Mouse (Mus musculus): ENCODE measurements around the gene Actn4. TPM values are rescaled to one million over a fixed set of nuclear protein-coding genes. Genes with fewer than 3 reads are reported as not detected.

Actn4 gene
- polyA plus RNA-seq, 1 experiment = 465 TPM

- TF ChIP-seq USF1 (IDR thresholded peaks at IDR 0.05; ENCODE audit: low read depth) = no peak
- H3K4me3 ChIP-seq (ENCODE audit: insufficient read depth, poor library complexity, severe bottlenecking) = no peak overlapping the region
- H3K79me2 ChIP-seq (ENCODE audit: control insufficient read depth, insufficient read depth) = peaks cover 66% of the 10 kb centered on the region
- peaks cover 93% of the 10 kb centered on the region for H3K36me3 ChIP-seq (ENCODE audit: control insufficient read depth, insufficient read depth)
- peaks cover 26% of the 10 kb centered on the region for H3K79me3 ChIP-seq (ENCODE audit: low read depth)
- no peak overlapping the region for H3ac ChIP-seq (ENCODE audit: control insufficient read depth, insufficient read length, low read depth)
- H3K27me3 ChIP-seq (ENCODE audit: control insufficient read depth, insufficient read depth, insufficient read length) = no peaks in the 10 kb centered on the region
These were observed 45.6 kb downstream of the Actn4 start for GRCm38 (mm10) chr7:28916491-28916890.

- TF ChIP-seq MYOD1 (IDR thresholded peaks at IDR 0.05; ENCODE audit: control insufficient read depth, insufficient read length, low read depth) (no peak), MYOG (IDR thresholded peaks at IDR 0.05; ENCODE audit: control insufficient read depth, extremely low read depth, insufficient read length) (no peak), CEBPB (IDR thresholded peaks at IDR 0.05; ENCODE audit: low read depth) (no peak), CTCF (IDR thresholded peaks at IDR 0.05; ENCODE audit: control insufficient read depth, insufficient read depth, insufficient read length) (no peak), USF1 (IDR thresholded peaks at IDR 0.05; ENCODE audit: low read depth) (no peak), FOSL1 (IDR thresholded peaks at IDR 0.05; ENCODE audit: insufficient read depth, low read length, poor library complexity, severe bottlenecking) (no peak), MAX (IDR thresholded peaks at IDR 0.05) (no peak)
- peaks cover 97% of the 10 kb centered on the region for H3K36me3 ChIP-seq (ENCODE audit: control insufficient read depth, insufficient read depth)
- H3K4me3 ChIP-seq (ENCODE audit: insufficient read depth, poor library complexity, severe bottlenecking) = no peak overlapping the region
- peaks cover 32% of the 10 kb centered on the region for H3K79me2 ChIP-seq (ENCODE audit: control insufficient read depth, insufficient read depth)
- no peaks in the 10 kb centered on the region for H3K27me3 ChIP-seq (ENCODE audit: control insufficient read depth, insufficient read depth, insufficient read length)
- no peaks in the 10 kb centered on the region for H3K79me3 ChIP-seq (ENCODE audit: low read depth)
- no peak overlapping the region for H3ac ChIP-seq (ENCODE audit: control insufficient read depth, insufficient read length, low read depth)
These were observed 49.0 kb downstream of the Actn4 start for GRCm38 (mm10) chr7:28913171-28913570.

- H3ac ChIP-seq (ENCODE audit: control insufficient read depth, insufficient read length, low read depth) = no peak overlapping the region
- H3K4me3 ChIP-seq (ENCODE audit: insufficient read depth, poor library complexity, severe bottlenecking) = no peak overlapping the region
- peaks cover 96% of the 10 kb centered on the region for H3K36me3 ChIP-seq (ENCODE audit: control insufficient read depth, insufficient read depth)
- no peaks in the 10 kb centered on the region for H3K27me3 ChIP-seq (ENCODE audit: control insufficient read depth, insufficient read depth, insufficient read length)
- peaks cover 19% of the 10 kb centered on the region for H3K79me2 ChIP-seq (ENCODE audit: control insufficient read depth, insufficient read depth)
- TF ChIP-seq USF1 (IDR thresholded peaks at IDR 0.05; ENCODE audit: low read depth) (no peak), MYOG (IDR thresholded peaks at IDR 0.05; ENCODE audit: control insufficient read depth, extremely low read depth, insufficient read length) (no peak), FOSL1 (IDR thresholded peaks at IDR 0.05; ENCODE audit: insufficient read depth, low read length, poor library complexity, severe bottlenecking) (no peak), CTCF (IDR thresholded peaks at IDR 0.05; ENCODE audit: control insufficient read depth, insufficient read depth, insufficient read length) (no peak), CEBPB (IDR thresholded peaks at IDR 0.05; ENCODE audit: low read depth) (no peak), MAX (IDR thresholded peaks at IDR 0.05) (no peak)
- H3K79me3 ChIP-seq (ENCODE audit: low read depth) = no peaks in the 10 kb centered on the region
These were observed 50.5 kb downstream of the Actn4 start for GRCm38 (mm10) chr7:28911632-28912031.

- Histone ChIP-seq H3K79me3 (ENCODE audit: low read depth) (no peaks in the 10 kb centered on the region), H3K79me2 (ENCODE audit: control insufficient read depth, insufficient read depth) (no peaks in the 10 kb centered on the region), H3K36me3 (ENCODE audit: control insufficient read depth, insufficient read depth) (peaks cover 97% of the 10 kb centered on the region), H3ac (ENCODE audit: control insufficient read depth, insufficient read length, low read depth) (no peak overlapping the region), H3K27me3 (ENCODE audit: control insufficient read depth, insufficient read depth, insufficient read length) (no peaks in the 10 kb centered on the region), H3K4me3 (ENCODE audit: insufficient read depth, poor library complexity, severe bottlenecking) (no peak overlapping the region)
- no peak for TF ChIP-seq CTCF (IDR thresholded peaks at IDR 0.05; ENCODE audit: control insufficient read depth, insufficient read depth, insufficient read length)
These were observed 54.9 kb downstream of the Actn4 start for GRCm38 (mm10) chr7:28907195-28907594.

GRCm38 (mm10) chr7:28903778-28904177, 58.4 kb downstream of the Actn4 start:
- no peaks in the 10 kb centered on the region for H3K79me3 ChIP-seq (ENCODE audit: low read depth)
- H3K4me3 ChIP-seq (ENCODE audit: insufficient read depth, poor library complexity, severe bottlenecking) = no peak overlapping the region
- no peak overlapping the region for H3ac ChIP-seq (ENCODE audit: control insufficient read depth, insufficient read length, low read depth)
- TF ChIP-seq MAX (IDR thresholded peaks at IDR 0.05) = no peak
- no peaks in the 10 kb centered on the region for H3K27me3 ChIP-seq (ENCODE audit: control insufficient read depth, insufficient read depth, insufficient read length)
- H3K36me3 ChIP-seq (ENCODE audit: control insufficient read depth, insufficient read depth) = peaks cover 93% of the 10 kb centered on the region
- H3K79me2 ChIP-seq (ENCODE audit: control insufficient read depth, insufficient read depth) = no peaks in the 10 kb centered on the region

GRCm38 (mm10) chr7:28902809-28903208, 59.3 kb downstream of the Actn4 start:
- TF ChIP-seq MYOG (IDR thresholded peaks at IDR 0.05; ENCODE audit: control insufficient read depth, extremely low read depth, insufficient read length) (no peak), CEBPB (IDR thresholded peaks at IDR 0.05; ENCODE audit: low read depth) (no peak), FOSL1 (IDR thresholded peaks at IDR 0.05; ENCODE audit: insufficient read depth, low read length, poor library complexity, severe bottlenecking) (no peak), USF1 (IDR thresholded peaks at IDR 0.05; ENCODE audit: low read depth) (no peak), MYOD1 (IDR thresholded peaks at IDR 0.05; ENCODE audit: control insufficient read depth, insufficient read length, low read depth) (no peak), CTCF (IDR thresholded peaks at IDR 0.05; ENCODE audit: control insufficient read depth, insufficient read depth, insufficient read length) (no peak), MAX (IDR thresholded peaks at IDR 0.05) (no peak)
- H3K79me3 ChIP-seq (ENCODE audit: low read depth) = no peaks in the 10 kb centered on the region

GRCm38 (mm10) chr7:28902180-28902579, 60.0 kb downstream of the Actn4 start:
- Histone ChIP-seq H3K79me3 (ENCODE audit: low read depth) (no peaks in the 10 kb centered on the region), H3ac (ENCODE audit: control insufficient read depth, insufficient read length, low read depth) (no peak overlapping the region), H3K27me3 (ENCODE audit: control insufficient read depth, insufficient read depth, insufficient read length) (no peaks in the 10 kb centered on the region), H3K4me3 (ENCODE audit: insufficient read depth, poor library complexity, severe bottlenecking) (no peak overlapping the region), H3K36me3 (ENCODE audit: control insufficient read depth, insufficient read depth) (peaks cover 94% of the 10 kb centered on the region), H3K79me2 (ENCODE audit: control insufficient read depth, insufficient read depth) (no peaks in the 10 kb centered on the region)
- TF ChIP-seq FOSL1 (IDR thresholded peaks at IDR 0.05; ENCODE audit: insufficient read depth, low read length, poor library complexity, severe bottlenecking) (no peak), USF1 (IDR thresholded peaks at IDR 0.05; ENCODE audit: low read depth) (no peak), MAX (IDR thresholded peaks at IDR 0.05) (no peak), CEBPB (IDR thresholded peaks at IDR 0.05; ENCODE audit: low read depth) (no peak), CTCF (IDR thresholded peaks at IDR 0.05; ENCODE audit: control insufficient read depth, insufficient read depth, insufficient read length) (no peak), MYOD1 (IDR thresholded peaks at IDR 0.05; ENCODE audit: control insufficient read depth, insufficient read length, low read depth) (no peak), MYOG (IDR thresholded peaks at IDR 0.05; ENCODE audit: control insufficient read depth, extremely low read depth, insufficient read length) (no peak)

More at GRCm38 (mm10) chr7:28902809-28903208, 59.3 kb downstream of the Actn4 start:
- Histone ChIP-seq H3K27me3 (ENCODE audit: control insufficient read depth, insufficient read depth, insufficient read length) (no peaks in the 10 kb centered on the region), H3K4me3 (ENCODE audit: insufficient read depth, poor library complexity, severe bottlenecking) (no peak overlapping the region), H3K36me3 (ENCODE audit: control insufficient read depth, insufficient read depth) (peaks cover 93% of the 10 kb centered on the region), H3ac (ENCODE audit: control insufficient read depth, insufficient read length, low read depth) (no peak overlapping the region), H3K79me2 (ENCODE audit: control insufficient read depth, insufficient read depth) (no peaks in the 10 kb centered on the region)
